Mouse (Mus musculus): ENCODE data around the gene Esf1.

DNA sequence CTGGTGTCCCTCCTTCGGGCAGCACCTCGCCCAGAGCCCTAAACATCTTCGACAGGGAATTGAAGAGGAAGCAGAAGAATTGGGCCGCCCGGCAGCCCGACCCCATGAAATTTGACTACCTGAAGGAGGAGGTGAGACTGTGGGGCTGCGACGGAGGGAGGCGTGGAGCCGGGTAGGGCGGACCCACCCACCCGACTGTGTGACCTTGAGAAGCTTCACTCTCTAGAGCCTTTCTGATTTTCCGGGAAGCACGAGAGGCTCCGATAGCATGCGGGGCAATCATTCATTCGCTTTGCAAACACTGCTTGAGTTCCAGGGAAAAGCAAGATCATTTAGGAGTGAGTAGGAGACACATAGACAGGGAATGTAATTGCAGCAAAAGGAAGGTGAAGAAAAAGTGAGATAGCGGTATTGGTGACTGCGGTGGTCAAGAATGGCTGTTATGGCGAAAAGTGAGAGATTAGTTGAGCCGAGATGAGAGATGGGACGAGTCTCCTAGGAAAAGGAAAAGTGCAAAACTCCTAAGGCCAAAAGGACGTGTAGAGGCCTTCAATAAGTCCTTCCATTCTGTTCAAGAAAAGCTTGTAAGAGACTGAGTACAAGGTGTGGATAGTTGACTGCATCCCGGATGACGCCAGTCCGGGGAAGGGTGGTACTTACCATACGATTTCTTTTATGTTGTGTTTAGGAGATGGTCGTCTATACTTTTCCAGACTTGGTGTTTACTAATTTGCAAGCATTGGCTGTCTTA is 614 bp upstream of the Esf1 start:
- no peak for TF ChIP-seq CTCF (IDR thresholded peaks at IDR 0.05; ENCODE audit: borderline replicate concordance, insufficient read depth, low read depth, low read length)
- TF ChIP-seq POLR2A (IDR thresholded peaks at IDR 0.05; ENCODE audit: borderline replicate concordance, insufficient read depth, low read length) = no peak
